Mouse (Mus musculus): ENCODE results near the gene Kctd18.

- TF ChIP-seq CTCF (conservative IDR thresholded peaks at IDR 0.05; ENCODE audit: insufficient read depth, insufficient read length, low read depth, low read length) (no peak), POLR2A (IDR thresholded peaks at IDR 0.05; ENCODE audit: low read depth, low read length) (no peak)
Observed at GRCm38 (mm10) chr1:57955774-57956173, 63.0 kb downstream of the Kctd18 start.

Data from kidney, adult 2 months (tissue).